Mouse (Mus musculus): ENCODE results near the gene Rpap3.

Gene Rpap3

DNA sequence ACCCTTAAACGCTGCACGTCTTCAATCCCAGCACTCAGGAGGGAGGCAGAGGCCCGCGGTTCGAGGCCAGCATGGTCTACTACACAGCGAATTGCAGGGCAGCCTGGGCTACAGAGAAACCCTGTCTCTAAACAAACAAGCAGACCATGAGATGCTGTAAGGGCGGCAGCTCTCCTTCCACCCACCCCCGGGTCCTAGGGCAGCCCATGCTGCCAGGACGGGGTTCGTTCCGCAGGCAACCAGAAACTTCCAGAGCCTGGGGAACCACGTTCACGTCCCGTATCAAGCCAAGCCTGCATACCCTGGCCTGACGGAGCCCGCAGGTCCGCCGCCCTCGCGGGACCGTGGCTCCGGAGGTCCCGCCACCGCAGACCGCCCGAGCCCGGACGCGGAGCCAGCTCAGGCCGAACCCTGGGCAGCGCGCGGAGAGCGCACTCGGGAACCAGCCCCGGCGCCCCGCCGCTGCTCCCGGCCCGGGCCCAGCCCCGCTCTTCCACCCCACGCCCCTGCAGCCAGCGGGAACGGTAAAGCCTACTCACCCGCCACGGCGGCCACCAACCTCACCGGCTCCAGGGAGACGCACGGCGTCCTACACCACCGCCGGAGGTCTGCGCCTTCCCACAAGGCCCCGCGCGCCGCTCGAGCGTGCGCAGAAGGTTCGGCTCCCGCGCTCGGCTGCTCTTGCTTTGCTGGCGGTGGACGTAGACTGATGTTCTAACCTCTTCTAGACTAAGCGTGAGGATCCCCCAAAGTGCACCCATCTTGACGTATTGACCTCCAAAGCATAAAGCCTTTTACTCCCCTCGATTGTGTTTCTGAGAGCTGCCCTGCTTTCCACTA lies at the start of gene Rpap3:
TSS of gene Rpap3 (minus strand) at position 615 of the 840 bp plus-strand sequence.
- peak; percentile 82 for DNase-seq (ENCODE audit: low spot score)

- no peak for DNase-seq (ENCODE audit: low spot score)
Observed at GRCm38 (mm10) chr15:97755361-97755760, 49.7 kb upstream of the Rpap3 start.

- no peak for DNase-seq (ENCODE audit: low spot score)
Observed at GRCm38 (mm10) chr15:97754476-97754875, 48.9 kb upstream of the Rpap3 start.

DNA sequence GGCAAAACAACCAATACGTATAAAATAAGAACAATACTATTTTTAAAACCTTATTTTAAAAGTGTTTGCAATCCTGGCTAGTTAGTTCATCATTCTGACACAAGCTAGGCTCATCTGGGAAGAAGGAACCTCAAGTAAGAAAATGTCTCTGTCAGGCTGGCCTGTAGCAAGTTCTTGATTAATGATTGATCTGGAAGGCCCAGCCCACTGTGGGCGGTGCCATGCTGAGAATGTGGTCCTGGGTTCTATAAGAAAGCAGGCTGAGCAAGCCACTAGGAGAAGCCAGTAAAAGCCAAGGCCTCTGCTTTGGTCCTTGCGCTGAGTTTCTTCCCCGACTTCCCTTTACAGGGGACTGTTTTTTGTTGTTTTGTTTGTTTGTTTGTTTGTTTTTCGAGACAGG lies 46.9 kb upstream of the Rpap3 start:
- DNase-seq (ENCODE audit: low spot score), result no peak

GRCm38 (mm10) chr15:97751676-97752075 lies 46.1 kb upstream of the Rpap3 start:
- peak; percentile 42 for DNase-seq (ENCODE audit: low spot score)

DNA sequence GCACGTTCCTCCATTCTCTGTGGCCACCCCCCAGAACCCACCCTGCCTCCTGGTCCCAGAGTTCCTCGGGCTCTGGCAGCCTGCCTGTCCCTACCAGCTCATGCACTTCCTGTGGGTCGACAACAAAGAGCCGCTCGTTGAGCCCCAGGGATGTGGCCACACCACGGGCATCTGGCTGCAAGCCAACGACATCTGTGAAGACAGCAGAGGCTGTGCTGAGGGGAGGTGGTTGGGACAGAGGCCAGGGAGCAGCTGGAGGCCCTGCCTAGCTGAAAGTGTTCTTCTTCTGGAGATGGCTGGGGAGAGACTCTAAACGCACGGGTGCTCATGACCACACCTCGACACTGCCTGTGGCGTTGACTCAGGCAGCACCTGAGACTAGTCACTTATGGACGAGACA lies 45.1 kb upstream of the Rpap3 start:
- peak; percentile 45 for DNase-seq (ENCODE audit: low spot score)

DNA sequence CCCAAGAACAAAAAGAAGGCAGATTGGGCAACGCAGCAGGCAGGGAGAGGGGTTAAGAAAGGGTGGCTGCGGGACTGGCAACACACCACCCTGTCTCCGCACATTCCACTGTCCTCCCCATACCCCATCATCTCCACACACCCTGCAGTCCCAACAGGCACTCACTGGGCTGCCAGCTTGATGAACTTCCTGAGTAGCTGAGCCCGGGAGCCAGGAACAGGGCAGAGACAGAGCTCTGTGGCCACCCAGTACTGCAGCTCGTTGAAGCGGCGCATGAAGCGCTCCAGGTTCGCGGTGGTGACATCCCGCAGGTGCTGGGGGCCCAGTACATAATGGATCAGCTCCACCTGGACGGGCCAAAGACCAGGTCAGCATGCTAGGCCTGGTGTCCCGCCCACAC lies 44.2 kb upstream of the Rpap3 start:
- no peak for DNase-seq (ENCODE audit: low spot score)

GRCm38 (mm10) chr15:97749397-97749796 lies 43.8 kb upstream of the Rpap3 start:
- no peak for DNase-seq (ENCODE audit: low spot score)

DNA sequence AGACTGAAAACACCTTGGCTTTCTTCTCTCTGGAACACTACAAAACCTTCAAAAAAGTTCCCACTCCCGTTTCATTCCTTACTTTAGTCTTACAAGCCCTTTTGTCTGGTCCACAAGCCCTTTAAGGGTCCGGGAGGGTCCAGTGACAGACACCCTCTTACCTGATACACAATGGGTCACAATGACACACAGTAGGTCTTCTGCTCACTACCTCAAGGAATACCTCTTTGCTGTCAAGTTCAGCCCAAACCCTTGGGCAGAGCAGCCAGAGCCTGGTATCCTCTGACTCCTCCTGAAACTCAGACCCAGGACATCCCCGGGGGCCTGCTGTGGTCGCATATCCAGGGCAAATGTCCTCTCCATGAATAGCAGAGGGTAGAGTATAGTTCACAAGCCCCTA lies 43.3 kb upstream of the Rpap3 start:
- no peak for DNase-seq (ENCODE audit: low spot score)

DNA sequence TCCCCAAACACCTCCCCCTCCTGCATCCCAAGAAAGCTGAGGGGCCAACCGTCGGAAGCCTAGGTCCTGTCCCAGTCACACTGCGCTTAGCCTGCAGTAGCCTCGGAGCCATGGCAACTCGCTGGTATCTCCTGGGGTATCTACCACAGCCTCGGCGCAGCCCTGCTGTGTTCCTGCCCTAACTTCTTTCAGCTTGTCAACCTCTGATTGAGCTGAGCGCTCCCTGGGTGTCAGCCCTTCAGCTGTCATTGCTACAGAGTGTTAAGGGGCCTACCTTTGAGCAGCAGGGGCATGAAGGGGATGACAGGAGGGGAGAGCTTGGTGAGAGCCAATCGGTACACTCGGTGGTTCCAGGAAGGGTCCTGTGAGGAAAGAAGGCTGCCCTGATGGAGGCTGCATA lies 42.7 kb upstream of the Rpap3 start:
- no peak for DNase-seq (ENCODE audit: low spot score)

- DNase-seq (ENCODE audit: low spot score), result no peak
Observed at GRCm38 (mm10) chr15:97747486-97747885, 41.9 kb upstream of the Rpap3 start.

- DNase-seq (ENCODE audit: low spot score), result no peak
Observed at GRCm38 (mm10) chr15:97746748-97747147, 41.1 kb upstream of the Rpap3 start.

DNA sequence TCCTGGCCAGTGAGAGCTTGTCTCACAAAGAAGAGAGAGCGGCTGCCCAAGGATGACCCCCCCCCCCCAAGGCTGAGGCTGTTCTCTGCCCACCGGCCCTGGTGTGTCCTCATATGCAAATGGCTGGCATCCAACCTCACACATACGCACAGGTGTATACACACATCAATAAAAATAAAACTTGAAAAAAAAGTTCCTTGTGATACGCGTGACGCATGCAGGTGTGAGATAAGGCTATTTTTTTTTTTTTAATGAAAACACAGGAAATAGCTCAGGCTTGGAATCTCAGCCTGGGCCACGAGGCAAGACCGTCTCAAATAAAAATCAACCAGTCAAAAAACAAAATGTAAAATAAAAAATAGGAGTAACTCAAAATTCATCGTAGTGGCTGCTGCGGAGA lies 40.7 kb upstream of the Rpap3 start:
- no peak for DNase-seq (ENCODE audit: low spot score)

DNA sequence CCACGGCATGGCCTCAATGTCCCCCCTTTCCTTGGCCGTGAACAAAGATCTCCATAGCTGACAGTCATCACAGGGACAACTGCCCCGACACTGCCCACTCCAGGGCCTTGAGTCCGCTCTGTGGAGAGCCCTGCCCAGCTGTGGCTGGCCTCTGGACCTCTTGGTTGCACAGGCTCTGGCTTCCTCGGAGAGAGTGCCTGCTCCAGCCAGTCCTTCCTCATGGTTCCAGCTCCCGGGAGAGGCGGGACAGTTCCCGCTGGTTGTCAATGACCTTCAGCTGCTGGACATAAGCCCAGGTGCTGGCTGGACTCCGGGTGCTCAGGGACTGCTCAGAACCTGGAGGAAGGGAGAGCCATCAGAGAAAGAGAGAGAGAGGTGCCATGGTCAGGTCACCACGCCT lies 39.7 kb upstream of the Rpap3 start:
- DNase-seq (ENCODE audit: low spot score), result no peak

- no peak for DNase-seq (ENCODE audit: low spot score)
Observed at GRCm38 (mm10) chr15:97744930-97745329, 39.3 kb upstream of the Rpap3 start.

DNA sequence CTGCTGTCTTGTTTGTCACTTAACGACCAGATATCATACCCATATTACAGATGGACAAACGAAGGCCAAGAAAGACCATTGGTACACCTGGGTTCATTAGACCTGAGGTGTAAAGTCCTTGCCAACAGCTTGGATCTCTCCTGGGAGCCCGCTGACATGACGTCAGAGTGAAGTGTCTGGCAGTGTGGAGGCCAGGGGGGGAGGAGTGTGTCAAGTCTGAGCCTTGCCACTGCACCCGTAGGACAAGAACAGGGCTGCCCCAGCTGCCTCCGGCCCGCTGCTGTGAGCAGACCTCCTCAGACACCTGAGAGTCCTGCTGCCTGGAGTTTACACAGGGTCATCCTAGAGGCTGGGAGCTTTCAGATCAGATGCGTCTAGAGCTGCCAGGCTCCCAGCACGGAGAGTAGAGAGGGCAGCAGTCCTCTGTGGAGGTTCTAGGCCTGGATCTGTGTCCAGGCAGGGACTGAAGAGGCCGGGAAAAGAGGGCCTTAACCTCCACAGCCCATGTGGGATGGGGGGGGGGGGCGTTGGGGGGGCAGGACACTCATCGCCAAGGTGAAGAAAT lies 38.4 kb upstream of the Rpap3 start:
- no peak for DNase-seq (ENCODE audit: low spot score)

DNA sequence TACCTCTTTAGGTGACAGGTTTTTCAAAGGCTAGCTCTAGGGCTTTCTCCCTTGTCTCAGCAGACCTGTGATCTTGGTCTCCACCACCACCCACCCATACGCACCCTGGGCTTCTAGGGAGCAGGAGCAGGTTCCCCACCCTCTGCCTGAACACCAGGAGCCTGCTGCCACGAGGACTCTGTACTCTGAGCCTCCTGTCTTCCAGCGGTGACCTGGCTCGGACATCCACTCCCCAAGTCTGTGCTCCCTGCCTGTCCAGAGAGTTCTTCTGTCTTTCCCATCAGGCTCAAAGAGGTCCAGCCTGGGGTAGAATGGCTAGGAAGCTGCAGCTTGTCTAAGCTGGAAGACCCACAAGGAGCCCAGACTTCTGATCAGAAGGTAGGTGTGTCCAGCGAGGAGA lies 37.6 kb upstream of the Rpap3 start:
- DNase-seq (ENCODE audit: low spot score), result no peak

DNA sequence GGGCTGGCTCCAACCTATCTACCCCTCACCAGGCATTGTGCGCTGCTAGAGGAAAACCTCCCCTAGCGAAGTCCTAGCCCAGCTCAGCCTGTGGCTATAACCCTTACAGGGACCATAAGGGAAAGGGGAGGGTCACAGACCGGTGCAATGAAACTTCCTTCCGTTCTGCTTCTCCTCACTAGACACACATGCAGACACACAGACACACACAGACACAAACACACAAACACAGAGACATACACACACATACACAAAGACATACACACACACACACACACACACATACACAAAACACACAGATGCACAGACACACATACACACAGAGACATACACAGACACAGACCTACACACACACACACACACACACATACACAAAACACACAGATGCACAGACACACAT lies 37.0 kb upstream of the Rpap3 start:
- DNase-seq (ENCODE audit: low spot score), result no peak

- no peak for DNase-seq (ENCODE audit: low spot score)
Observed at GRCm38 (mm10) chr15:97742074-97742473, 36.4 kb upstream of the Rpap3 start.

GRCm38 (mm10) chr15:97741662-97742061 lies 36.0 kb upstream of the Rpap3 start:
- DNase-seq (ENCODE audit: low spot score), result no peak

- DNase-seq (ENCODE audit: low spot score), result no peak
Observed at GRCm38 (mm10) chr15:97740283-97740732, 34.7 kb upstream of the Rpap3 start.

GRCm38 (mm10) chr15:97738923-97739322 lies 33.3 kb upstream of the Rpap3 start:
- DNase-seq (ENCODE audit: low spot score), result no peak

DNA sequence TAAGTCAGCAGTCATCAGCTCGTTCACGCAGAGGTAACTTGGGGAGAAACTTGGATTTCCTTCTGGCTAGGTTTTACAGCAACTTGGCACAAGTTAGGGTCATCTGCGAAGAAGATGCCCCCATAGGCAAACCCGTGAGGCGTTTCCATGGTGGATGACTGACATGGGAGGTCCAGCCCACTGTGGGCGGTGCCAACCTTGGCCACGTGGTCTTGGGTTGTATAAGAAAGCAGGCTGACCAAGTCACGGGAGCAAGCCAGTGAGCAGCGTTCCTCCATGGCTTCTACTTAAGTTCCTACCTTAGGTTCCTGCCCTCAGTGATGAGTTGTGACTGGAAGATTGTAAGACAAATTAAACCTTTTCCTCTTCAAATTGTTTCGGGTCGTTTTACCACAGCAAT lies 26.4 kb upstream of the Rpap3 start:
- no peak for DNase-seq (ENCODE audit: low spot score)

GRCm38 (mm10) chr15:97731111-97731510 lies 25.5 kb upstream of the Rpap3 start, which contains the start of gene Endou:
Endou (minus strand) TSS chr15:97731339.
- DNase-seq (ENCODE audit: low spot score), result no peak
